Mouse (Mus musculus) heart, postnatal 10 days (tissue): ENCODE data around the gene Ier2. TPM values are rescaled to one million over a fixed set of nuclear protein-coding genes. Genes with fewer than 3 reads are reported as not detected.
"Not testable (repeated sequence)": the region's sequence is repeated elsewhere in the genome, so short reads cannot be mapped to it uniquely, and the experiment has no call there.

Experiments
- DNase-seq, 2 experiments: peaks; one replicate each; pipeline ENCODE4 v3.0.0; 2021
- intact Hi-C: fragments of 180-260 bp; cut with DNase I; formaldehyde crosslinking; loops from one replicate; pipeline ENCODE4 v1.15.1; 2025
- total RNA-seq, 2 experiments: library from RNA; stranded (reverse); gene quantifications; 2 replicates each; pipeline ENCODE4 v1.2.3; 2021

The Ier2 gene
- total RNA-seq, 2 experiments from 2014 or later: 30.8 to 31.4 TPM

DNA sequence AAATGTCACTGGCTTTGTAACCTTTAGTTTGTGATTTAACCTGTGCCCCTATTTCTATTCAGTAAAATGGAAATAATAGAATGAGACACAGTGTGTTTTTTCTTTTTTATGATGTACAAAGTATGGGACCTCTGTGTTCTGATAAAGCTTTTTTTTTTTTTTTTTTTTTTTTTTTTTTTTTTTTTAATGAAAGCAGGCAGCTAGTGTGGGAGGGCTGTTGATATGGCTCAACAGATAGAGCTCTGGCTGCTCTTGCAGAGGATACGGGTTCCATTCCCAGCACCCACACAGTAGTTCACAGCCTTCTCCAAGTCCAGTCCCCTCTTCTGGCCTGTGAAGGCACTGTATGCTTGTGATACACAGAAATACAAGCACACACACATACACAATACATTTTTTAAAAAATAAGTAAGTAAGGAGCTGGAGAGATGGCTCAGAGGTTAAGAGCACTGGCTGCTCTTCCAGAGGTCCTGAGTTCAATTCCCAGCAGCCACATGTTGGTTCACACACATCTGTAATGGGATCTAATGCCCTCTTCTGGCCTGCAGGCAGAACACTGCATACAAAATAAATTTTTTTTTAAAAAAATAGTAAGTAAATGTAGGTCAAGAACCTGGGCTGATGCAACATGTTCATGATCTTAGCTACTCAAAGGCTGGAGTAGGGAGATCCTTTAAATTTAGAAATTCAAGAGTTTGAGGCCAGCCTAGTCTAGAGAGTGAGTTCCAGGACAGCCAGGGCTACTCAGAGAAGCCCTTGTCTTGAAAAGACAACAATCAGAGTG lies 20.9 kb downstream of the Ier2 start:
- no peak for DNase-seq
- intact Hi-C loops: no loop called here

DNA sequence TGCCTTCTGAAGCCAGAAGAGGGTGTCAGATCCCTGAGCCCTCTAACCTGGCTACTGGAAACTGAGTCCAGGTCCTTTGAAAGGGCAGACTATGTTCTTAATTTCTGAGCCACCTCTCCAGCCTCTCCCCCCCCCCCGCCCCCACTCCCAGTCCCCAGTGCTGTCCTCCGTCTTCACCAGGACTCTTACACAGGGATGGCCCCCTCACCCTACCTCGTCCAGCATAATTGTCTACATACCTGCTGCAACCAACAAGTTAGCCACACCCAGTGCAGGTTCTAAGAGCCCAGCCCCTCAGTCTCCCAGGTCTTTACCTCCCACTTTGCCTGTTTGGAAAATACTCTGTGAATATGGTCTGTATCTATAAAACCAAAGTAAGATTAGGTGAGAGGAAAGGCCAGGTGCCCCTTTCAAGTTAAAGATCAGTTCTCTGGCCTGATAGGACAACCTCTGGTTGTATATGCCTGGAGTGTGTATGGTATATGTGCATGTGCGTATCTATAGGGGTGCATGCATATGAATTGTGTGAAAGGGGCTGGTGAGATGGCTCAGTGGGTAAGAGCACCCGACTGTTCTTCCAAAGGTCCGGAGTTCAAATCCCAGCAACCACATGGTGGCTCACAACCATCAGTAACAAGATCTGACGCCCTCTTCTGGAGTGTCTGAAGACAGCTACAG lies 21.9 kb downstream of the Ier2 start:
- intact Hi-C loops: no loop called here
- DNase-seq: no peak

GRCm38 (mm10) chr8:84640010-84640588 lies 22.6 kb downstream of the Ier2 start:
- no peak for DNase-seq
- intact Hi-C loops: no loop called here

- DNase-seq: peak; percentile 94 to 95
- intact Hi-C loops: loop anchor here (1.0 to 2.0 kb wide), 3 partner anchors 23 to 173 kb away; partner anchors contain the start of gene Ier2
Observed at GRCm38 (mm10) chr8:84639162-84640009, 23.3 kb downstream of the Ier2 start.

- peak; percentile 34 to 55 for DNase-seq
- intact Hi-C loops: loop anchor here (1.0 to 2.0 kb wide), 3 partner anchors 24 to 174 kb away; partner anchors contain the start of gene Ier2
Observed at GRCm38 (mm10) chr8:84638555-84639161, 24.0 kb downstream of the Ier2 start.

- DNase-seq: no peak
- intact Hi-C loops: loop anchor here (2.0 kb wide), 2 partner anchors 45 to 175 kb away; no protein-coding TSS in a partner anchor
Observed at GRCm38 (mm10) chr8:84637946-84638554, 24.6 kb downstream of the Ier2 start.

- no peak for DNase-seq
- intact Hi-C loops: no loop called here
Observed at GRCm38 (mm10) chr8:84636051-84636691, 26.5 kb downstream of the Ier2 start.

GRCm38 (mm10) chr8:84635397-84636050 lies 27.1 kb downstream of the Ier2 start:
- intact Hi-C loops: no loop called here
- DNase-seq: no peak

- DNase-seq: peak; percentile 64 to 72
- intact Hi-C loops: no loop called here
Observed at GRCm38 (mm10) chr8:84634849-84635304, 27.8 kb downstream of the Ier2 start.

DNA sequence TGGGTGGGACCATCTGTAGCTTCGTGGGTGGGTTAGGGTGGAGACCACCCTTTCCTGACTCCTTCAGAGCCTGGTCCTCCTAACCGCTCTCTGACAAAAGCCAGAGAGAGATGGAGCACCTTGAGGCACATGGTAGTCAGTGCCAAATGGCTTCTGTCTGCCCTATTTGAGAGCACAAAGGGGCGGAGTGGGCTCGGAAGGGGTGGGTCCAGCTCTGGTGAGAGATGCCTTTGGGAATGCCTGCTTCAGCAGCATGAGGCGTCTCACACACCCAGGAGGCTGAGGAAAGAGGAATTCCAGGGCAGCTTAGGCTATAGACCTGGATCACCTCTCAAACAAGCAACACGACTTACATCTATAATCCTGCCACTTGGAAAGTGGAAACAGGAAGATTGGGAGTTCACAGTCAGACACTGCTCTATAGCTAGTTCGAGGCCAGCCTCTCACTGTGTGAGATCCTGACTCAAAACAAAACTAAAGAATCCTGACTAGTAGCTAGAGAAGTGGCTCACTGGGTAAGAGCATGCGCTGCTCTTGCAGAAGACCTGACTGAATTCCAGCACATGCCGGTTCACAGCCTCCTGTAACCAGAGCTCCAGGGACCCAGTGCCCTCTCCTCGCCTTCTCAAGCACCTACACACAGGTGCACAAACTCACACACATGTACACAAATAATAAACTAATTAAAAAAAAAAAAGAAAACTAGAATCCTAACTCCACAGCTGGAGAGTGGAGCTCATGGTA lies 28.6 kb downstream of the Ier2 start:
- intact Hi-C loops: no loop called here

DNA sequence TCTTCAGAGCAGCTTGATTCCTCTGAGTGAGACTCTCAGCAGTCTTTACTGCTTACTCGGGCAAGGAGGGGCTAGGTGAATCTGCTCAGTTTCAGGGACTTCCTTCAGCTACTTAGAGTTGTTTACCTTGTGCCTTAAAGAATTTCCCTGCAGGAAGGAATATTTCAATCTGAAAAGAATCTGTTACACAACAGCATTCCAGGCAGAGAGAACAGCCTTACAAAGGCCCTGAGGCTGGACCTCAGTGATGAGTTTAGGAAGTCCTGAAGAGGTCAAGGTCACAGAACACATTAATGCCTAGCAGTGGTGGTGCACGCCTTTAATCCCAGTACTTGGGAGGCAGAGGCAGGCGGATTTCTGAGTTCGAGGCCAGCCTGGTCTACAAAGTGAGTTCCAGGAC lies 30.8 kb downstream of the Ier2 start:
- no peak for DNase-seq
- intact Hi-C loops: no loop called here

More for the DNA sequence above, 28.6 kb downstream of the Ier2 start:
- DNase-seq: no peak

DNA sequence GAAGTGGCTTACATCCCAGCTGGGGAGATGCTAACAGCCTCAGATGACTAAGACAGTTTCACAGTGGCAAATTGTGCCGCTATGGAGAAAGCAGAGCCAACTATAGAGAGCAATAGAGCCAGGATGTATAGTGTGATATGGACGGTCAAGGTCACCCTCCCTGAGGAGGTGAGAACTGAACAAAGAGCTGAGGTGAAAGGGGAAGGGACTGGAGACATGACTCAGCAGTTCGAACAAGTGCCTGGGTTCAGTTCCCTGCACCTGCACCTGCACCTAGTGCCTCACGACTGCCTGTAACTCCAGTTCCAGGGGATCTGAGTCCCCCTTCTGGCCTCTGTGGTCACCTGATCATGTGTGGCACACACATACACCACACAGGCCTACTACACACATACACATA lies 32.5 kb downstream of the Ier2 start:
- intact Hi-C loops: no loop called here
- no peak for DNase-seq

GRCm38 (mm10) chr8:84629586-84629985 lies 33.1 kb downstream of the Ier2 start:
- DNase-seq: no peak
- intact Hi-C loops: no loop called here

DNA sequence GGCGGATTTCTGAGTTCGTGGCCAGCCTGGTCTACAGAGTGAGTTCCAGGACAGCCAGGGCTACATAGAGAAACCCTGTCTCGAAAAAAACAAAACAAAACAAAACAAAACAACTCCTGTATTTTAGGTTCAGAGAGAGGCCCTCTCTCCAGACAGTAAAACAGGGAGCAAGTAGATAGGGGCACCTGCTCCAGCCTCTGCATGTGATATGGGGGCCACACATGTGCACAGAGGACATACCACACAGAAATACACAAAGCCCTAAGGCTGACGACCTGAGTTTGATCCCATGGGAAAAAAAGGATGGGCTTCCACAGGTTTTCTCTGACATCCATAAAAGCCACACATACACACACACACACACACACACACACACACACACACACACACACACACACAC lies 39.2 kb downstream of the Ier2 start:
- DNase-seq, intact Hi-C loops: not testable (repeated sequence)

GRCm38 (mm10) chr8:84621102-84621625 lies 41.5 kb downstream of the Ier2 start:
- intact Hi-C loops: no loop called here
- no peak for DNase-seq

GRCm38 (mm10) chr8:84617005-84617404 lies 45.6 kb downstream of the Ier2 start:
- intact Hi-C loops: no loop called here
- no peak for DNase-seq

DNA sequence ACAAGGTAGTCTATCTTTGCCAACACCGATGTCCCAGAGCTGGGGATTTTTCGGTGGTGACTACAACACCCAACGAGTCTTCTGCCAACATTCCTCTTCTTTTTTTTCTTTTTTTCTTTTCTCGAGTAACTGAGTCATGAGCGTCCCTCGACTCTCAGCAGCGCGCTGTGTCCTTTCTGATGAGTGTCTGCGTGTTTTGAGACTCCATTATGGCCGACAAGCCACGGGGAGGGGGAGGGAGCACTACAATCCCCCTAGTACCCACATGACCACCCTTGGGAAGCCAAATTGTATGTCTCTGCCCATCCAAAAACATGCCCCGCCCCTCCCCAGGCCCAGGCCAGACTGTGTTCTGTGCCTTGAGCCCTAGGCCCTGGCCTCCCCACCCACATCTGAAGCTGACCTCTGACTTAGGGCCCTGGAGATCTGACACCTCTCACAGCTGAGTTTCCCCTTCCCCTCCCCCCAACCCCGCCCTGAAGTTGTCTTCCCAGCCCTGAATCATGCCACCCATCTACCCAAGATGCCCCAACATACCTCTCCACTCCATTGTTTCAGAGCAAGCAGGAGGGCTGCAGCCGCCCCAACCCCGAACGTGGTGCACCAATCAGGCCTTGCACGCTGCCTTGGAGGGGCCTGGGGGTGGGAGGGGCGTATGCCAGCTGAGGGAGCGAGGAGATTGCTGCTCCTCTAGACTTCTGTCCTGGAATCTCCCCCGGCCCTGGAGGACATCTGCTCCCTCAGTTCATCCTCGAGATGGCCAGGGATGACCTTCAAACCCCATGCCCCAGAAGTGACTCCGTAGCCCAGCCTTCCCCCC lies 46.8 kb downstream of the Ier2 start:
- intact Hi-C loops: no loop called here
- no peak for DNase-seq
